Mouse (Mus musculus) hematopoietic stem cell, adult 5-6 weeks (primary cell): ENCODE measurements around the gene Gbx2. TPM values are rescaled to one million over a fixed set of nuclear protein-coding genes. Genes with fewer than 3 reads are reported as not detected.

Experiments used
- ATAC-seq, 2 experiments: fragments of 125-278 bp in 1 of 2; replicated peaks in 1 of 2; 2 replicates each; pipeline ENCODE4 v1.8.0; 2016 to 2017; ENCODE audit warnings: inconsistent platforms in 2 of 2, mild to moderate bottlenecking in 2 of 2, moderate number of reproducible peaks in 2 of 2, low read depth in 1 of 2, moderate TSS enrichment in 1 of 2; ENCODE audit not compliant: low FRiP score in 2 of 2, poor library complexity in 2 of 2, severe bottlenecking in 2 of 2, insufficient read depth in 1 of 2, low TSS enrichment in 1 of 2
- total RNA-seq: library from RNA; stranded (forward); fragments of 172-1452, 232-1000 nt; gene quantifications from 2 replicates; pipeline ENCODE4 v1.2.3, GENCODE M21; 2017

The Gbx2 gene
- total RNA-seq, result 4.9 and 6.4 TPM in 2 replicates

GRCm38 (mm10) chr1:89931120-89931519, at the start of gene Gbx2:
Gbx2 (minus strand) TSS chr1:89931179.
- ATAC-seq, result peak; percentile 57 to 68

- no peak for ATAC-seq
Observed at GRCm38 (mm10) chr1:89977261-89977660, 46.3 kb upstream of the Gbx2 start.

- no peak for ATAC-seq
Observed at GRCm38 (mm10) chr1:89976411-89976810, 45.4 kb upstream of the Gbx2 start.

GRCm38 (mm10) chr1:89974541-89974940, 43.6 kb upstream of the Gbx2 start:
- no peak for ATAC-seq

- no peak for ATAC-seq
Observed at GRCm38 (mm10) chr1:89971848-89972247, 40.9 kb upstream of the Gbx2 start.

- no peak for ATAC-seq
Observed at GRCm38 (mm10) chr1:89969714-89970110, 38.7 kb upstream of the Gbx2 start.

- no peak for ATAC-seq
Observed at GRCm38 (mm10) chr1:89969072-89969713, 38.2 kb upstream of the Gbx2 start.

- no peak for ATAC-seq
Observed at GRCm38 (mm10) chr1:89968111-89968851, 37.3 kb upstream of the Gbx2 start.

- no peak for ATAC-seq
Observed at GRCm38 (mm10) chr1:89967585-89967984, 36.6 kb upstream of the Gbx2 start.

- ATAC-seq, result no peak
Observed at GRCm38 (mm10) chr1:89964426-89964825, 33.4 kb upstream of the Gbx2 start.

GRCm38 (mm10) chr1:89963296-89963695, 32.3 kb upstream of the Gbx2 start:
- no peak for ATAC-seq

- ATAC-seq, result no peak
Observed at GRCm38 (mm10) chr1:89962092-89962491, 31.1 kb upstream of the Gbx2 start.

- ATAC-seq, result no peak
Observed at GRCm38 (mm10) chr1:89959393-89959792, 28.4 kb upstream of the Gbx2 start.

GRCm38 (mm10) chr1:89943202-89943601, 12.2 kb upstream of the Gbx2 start:
- ATAC-seq, result peak; percentile 59 to 63; a peak in 3 of 4 replicates

GRCm38 (mm10) chr1:89942395-89942976, 11.5 kb upstream of the Gbx2 start:
- no peak for ATAC-seq

- no peak for ATAC-seq
Observed at GRCm38 (mm10) chr1:89941701-89942381, 10.9 kb upstream of the Gbx2 start.

GRCm38 (mm10) chr1:89940961-89941524, 10.1 kb upstream of the Gbx2 start:
- ATAC-seq, result no peak
